Mouse (Mus musculus) layer of hippocampus, adult 9-11 months (tissue): ENCODE results near the gene Sim1.

Experiments
- DNase-seq: peaks from one replicate; pipeline ENCODE4 v3.0.0; 2022

Gene Sim1

GRCm38 (mm10) chr10:50901601-50902475 lies 7.3 kb downstream of the Sim1 start:
- no peak for DNase-seq

DNA sequence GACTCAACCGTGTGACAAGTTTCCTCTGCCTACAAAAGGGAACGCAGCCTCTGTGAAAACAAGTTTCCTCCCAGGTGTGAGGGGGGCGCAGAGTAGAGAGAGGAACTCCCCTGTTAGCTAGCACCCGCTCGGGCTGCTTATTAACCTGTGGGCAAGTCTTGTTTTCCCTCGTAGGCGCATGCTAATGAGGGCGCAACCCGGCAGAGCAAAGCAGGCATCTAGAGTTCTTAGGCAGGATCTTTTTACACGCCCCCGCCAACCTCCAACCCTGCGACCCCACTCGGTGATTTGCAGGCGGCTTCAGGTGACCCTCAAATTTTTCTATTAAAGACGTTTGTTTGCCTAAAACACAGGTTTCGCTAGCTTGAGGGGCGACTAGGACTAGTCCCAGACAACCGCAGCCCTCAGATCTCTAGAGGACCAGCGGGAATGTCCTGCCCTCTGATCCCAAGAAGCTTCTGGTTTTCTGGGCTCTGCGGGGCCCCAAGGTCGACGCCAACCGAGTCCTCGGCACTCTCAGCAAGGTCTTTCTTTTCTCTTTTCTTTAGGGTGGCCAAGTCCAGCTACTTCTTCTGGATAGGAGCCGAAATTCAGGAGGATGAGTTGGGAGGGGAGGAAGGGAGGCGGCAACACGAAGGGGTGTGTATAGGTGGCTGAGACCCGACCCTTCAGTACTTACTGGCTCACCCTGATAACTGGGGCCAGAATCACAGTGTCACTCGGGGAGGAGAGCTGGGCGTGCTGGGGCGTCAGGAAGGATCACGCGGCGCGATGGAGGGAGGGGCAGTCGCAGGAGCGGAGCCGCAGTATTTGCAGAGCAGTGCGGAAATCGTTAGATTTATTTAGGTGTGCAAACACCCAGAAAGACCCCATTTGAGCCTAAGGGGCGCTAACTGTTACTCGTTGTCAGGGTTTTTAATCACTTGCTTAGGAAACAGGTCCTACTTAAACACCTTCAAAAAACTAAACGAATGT lies 8.5 kb downstream of the Sim1 start:
- no peak for DNase-seq

GRCm38 (mm10) chr10:50903846-50904763 lies 9.6 kb downstream of the Sim1 start:
- no peak for DNase-seq

DNA sequence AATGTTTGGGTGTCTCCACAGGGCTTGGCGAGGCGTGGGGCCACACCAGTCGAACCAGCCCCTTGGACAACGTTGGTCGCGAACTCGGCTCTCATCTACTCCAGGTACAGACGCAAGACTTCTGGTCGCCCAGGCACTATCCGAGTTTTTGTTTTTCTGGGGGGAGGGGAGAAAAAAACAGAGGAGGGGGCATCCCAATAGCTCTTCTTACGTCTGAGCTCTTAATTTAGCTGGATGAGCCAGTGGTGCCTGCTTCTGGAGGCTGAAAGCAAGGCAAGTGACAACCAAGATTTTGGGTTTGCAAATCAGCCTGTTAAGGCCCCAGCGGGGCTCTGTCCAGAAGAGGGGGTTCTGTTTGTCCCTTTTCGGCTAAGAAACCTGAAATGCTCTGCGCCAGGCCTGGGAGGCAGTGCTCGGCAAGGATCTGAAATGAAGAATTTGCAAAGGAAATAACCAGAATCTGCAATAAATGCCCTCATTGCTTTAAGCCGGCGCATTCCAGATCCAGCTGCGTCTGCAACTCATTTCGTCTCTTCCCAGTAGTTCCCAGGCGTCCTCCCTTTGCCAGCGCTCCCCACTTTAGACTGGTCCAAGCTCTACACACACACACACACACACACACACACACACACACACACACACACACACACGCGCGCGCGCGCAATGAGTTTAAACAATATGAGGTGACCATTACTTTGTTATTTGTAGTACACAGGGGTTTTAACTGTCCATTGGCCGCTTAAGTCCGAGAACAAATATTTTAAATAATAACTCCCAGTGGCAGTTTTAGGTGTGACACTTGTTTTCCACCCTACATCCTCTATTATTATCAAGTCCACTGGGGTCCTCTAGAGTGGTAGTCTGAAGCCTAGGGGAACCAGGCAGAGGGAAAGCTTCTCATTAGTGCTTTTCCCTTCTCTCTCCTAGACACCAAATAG lies 10.5 kb downstream of the Sim1 start:
- no peak for DNase-seq

- DNase-seq = no peak
Observed at GRCm38 (mm10) chr10:50910400-50910799, 15.8 kb downstream of the Sim1 start.

DNA sequence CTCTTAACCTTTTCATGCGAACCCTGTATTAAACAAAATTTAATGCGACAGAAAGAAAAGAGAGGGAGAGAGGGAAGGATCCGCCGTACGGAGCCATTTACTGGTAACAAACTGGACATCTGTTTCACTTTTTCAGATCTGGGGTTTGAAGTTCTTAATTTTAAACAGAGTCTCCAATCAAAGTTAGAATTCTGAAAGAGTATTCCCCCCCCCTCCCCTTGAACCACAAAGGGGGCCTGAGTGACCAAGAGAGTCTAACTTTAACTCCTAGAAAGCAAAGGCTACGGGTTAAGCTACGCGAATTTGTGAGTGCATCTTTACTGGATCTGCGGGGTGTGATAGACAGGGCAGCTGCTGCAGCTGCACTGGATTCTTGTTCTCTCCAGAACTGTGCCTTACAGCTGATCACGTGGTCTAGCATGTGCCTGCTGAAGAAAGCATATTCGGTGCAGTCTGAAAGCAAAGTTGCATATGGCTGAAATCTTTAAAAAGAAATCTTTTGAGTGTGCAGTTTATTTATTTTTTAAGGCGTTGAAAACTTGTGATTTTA lies 16.4 kb downstream of the Sim1 start:
- DNase-seq = no peak

DNA sequence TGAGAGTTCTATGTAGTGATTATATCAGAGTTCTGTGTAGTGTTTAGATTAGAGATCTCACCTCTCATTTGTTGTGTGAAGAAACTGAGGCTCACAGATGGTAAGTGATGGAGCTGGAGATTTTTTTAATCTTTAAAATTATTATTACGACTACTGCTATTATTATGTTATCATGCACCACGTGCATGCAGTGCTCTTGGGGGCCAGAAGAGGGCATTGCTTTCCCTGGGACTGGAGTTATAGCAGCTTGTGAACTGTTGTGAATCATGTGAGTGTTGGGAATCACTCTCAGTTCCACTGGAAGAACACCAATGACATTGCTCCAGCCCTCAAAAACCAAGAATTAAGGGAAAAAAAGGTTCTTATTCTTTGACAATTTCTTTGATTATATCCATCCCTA lies 21.1 kb downstream of the Sim1 start:
- DNase-seq = no peak

DNA sequence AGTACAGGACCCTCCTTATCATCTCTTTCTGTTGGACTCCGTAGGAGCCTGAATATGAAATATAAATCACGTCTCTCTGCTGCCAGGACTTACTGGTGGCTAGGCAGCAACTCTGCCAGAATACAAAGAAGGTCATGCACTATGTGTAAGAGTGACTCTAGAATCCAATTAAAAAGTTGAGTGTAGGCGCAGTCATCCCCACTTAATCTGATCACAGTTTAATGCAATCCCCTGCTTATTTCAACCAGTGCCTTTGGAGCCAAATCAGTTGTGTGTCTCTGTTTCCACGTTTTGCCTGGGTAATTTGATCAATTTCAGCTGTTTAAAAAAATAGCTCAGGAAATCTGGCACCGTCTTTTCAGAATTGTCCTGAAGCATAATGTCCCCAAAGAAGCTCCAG lies 34.7 kb downstream of the Sim1 start:
- DNase-seq = no peak

DNA sequence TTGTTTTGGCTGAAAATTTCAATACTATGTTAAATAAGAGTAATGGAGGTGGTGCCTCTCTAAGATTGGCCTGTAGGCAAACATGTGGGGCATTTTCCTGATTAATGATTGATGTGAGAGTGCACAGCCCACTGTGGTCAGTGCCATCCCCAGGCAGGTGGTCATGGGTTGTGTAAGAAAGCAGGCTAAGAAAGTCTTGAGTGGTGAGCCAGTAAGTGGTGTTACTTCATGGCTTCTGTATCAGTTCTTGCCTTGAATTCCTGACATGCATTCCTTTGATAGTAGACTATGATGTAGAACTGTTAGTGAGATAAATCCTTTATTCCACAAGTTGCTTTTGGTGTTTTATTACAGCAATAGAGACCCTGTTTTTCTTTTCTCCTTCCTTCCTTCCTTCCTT lies 41.1 kb downstream of the Sim1 start:
- no peak for DNase-seq

DNA sequence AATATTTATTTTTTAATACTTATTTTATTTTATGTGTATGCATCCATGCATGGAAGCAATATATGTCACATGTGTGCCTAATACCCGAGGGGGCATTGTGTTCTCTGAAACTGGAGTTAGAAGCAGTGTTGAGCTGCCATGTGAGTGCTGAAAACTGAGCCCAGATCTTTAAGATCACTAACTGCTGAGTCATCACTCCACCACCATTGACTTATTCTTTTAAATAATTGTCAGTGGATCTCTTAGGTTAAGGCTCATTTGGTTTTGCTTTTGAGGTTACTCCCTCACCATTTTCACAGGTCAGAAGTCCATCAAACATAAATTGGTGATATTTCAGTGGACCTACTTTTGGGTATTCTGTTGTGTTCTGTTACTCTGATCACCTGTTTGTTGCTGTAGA lies 79.1 kb downstream of the Sim1 start:
- DNase-seq = no peak

DNA sequence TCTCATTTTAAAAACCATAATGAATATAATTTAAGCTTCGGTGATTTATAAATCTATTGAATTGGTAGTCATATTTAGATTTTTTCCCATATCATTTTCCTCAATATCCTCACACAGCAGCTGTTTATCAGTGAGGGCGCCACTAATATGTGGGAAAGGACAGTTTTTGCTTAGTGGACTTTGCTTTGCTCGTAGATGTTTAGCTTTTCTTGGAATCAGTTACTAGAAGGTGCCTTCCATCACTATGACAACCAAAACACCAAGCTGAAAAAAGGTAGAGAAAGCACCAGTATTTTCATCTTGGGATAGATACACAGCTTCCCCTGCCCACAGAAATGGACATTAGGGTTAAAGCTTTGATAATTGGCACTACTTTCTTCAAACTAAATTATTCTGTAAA lies 87.3 kb downstream of the Sim1 start:
- DNase-seq = no peak

DNA sequence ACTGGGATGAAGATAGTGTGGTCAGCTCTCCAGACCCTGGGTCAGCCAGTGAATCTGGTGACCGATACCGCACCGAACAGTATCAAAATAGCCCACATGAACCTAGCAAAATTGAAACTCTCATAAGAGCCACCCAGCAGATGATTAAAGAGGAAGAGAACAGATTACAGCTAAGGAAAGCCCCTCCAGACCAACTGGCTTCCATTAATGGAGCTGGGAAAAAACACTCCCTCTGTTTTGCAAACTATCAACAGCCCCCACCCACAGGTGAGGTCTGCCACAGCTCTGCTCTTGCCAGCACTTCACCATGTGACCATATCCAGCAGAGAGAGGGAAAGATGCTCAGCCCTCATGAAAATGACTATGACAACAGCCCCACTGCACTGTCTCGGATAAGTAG lies 89.1 kb downstream of the Sim1 start:
- no peak for DNase-seq

GRCm38 (mm10) chr10:51007798-51008197 lies 113.2 kb downstream of the Sim1 start:
- DNase-seq = no peak

DNA sequence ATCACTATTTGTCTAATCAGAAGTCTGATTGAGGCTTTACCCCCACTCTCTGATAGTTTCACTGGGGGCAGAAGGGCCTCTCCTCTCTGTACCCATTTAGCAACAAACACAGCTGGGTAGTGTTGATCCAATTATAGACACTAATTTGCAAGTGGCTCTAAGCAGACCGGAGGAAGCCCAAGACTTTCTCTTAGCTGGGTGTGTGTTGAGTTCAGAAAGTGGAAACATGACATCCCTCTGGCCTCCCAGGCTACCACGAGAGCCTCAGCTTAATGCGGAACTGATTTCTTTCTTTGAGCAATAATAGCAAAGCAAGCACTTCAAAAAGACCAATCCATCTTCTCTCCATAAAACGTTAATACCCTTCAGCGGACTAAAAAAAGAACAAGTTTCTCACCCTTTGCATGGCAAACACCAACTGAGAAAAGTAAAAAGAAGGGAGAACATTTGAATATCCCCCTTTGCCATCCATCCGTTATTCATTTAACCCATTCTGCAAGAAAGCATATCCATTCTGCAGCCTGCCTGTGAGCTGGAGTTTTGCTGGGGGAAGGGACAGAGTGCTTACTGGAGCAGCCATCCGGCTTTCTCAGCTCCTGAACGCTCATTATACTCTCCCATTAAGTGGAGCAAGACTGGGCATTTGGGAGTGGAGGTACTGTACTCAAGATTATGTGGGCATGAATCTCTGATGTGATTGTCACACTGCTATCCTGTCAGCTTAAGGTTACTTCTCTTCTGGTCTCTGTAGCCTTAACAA lies 117.0 kb downstream of the Sim1 start:
- DNase-seq = peak; percentile 2

DNA sequence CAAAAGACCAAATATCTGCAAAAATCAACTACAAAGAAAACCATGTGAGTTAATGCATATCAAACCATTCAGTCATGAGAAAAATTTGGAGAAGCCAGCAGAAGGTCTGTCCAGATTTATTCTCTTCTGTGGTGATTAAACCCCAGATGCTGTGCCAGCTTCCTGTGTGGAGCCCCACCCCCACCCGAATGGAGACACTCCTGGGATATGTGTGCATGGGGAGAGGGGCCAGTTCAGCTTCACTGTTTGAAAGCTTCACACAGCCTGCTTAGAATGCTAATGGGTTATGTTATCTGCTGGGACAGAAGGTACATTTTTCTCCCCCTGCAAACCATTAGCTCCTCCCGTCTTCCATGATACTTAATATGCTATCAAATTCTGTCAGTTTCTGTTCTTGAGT lies 120.3 kb downstream of the Sim1 start:
- no peak for DNase-seq

GRCm38 (mm10) chr10:51015362-51015761 lies 120.8 kb downstream of the Sim1 start:
- DNase-seq = no peak

DNA sequence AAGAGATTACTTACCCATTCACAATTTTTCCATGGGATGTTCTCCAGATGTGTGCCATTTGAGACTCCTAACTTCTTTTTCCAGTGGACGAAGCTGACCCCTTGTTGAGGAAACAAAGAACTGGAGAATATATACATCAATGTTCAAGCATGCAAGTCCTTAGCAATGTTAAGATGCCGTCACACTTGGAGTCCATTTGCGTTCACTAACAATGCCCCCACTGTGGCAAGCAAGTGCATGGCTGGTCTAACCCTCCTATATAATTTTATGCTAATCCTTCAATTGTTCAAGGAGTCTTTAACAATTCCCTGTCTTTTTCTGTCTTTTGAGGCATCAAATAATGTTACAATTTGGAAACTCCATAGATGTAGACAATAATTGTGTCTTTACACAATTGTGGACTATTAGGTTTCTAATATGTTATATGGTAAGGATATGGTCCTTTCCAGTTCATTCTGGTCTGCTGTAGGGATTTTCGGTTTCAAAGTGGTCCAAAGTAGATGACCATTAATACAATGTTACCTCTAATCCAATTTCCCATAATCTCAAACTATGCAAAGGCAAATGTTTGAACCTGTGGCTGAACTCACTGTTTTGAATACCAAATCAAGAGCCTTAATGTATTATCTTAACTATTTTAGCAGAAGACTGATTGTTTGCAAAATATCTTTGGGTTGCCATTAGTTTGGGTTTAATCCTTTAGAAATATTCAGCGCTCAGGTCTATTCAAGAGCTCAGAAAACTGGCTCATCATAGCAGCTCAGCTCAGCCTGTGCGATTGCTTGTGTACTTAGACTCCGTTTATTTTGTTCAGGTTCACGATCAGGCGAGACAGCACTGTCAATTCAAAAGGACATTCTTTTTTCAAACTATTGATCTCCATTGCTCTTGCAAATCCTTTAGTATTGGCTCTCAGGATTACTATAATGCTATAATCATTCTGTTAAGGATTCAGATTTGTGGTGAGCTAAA lies 129.0 kb downstream of the Sim1 start:
- DNase-seq = no peak
